Mouse (Mus musculus) liver, adult (tissue): ENCODE results near the gene Zfp318.

ENCODE experiments used
- GATA4 ChIP-seq: IDR thresholded peaks from 2 replicates; pipeline ENCODE4 v1.6.1; 2014; ENCODE audit warnings: mild to moderate bottlenecking, low read length; ENCODE audit not compliant: insufficient replicate concordance

Zfp318 gene

DNA sequence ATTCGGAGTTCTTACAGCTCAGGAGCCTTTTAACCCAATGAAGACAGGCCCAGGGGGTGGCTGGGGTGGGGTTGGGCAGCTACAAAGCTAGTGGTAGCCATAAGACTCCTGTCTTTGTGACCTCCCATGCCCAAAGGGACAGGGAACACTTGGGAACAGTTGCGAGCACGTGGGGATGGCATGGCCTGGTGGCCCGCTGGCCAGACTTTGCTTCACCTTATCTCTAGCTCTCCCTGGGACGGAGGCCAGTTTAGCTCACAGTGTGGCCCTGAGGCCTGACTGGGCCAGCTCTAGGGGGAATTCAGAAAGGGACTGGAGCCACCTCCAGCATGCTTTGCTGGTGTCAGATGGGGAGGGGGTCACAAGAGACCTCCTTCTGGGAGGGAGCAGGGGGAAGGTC is 78.7 kb downstream of the Zfp318 start:
- peak; percentile 93; the same call in 1 of the 2 replicates for TF ChIP-seq GATA4

DNA sequence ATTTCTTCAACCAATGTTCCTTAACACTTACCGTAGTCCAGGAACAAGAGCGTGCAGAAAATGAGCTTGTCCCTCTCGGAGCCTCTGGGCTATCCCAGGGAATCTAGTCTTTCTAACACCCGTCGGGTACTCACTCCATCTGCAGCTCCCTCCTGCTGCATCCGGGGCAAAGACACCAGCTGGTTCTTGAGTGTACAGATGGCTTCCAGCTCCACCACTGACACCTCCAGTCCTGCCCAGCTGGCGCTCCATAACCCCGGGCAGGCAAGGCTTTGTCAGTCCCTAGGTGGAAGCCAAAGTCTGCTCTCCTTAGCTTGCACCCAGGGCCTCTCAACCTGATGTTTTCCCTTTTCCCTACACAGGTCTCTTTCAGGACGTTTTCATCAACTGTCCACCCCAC is 84.3 kb downstream of the Zfp318 start:
- no peak for TF ChIP-seq GATA4
